Mouse (Mus musculus): ENCODE measurements at regions not wholly inside any gene's neighbourhood (a gene's known extent, or its start where the extent isn't known, plus 50 kb on each side); places are given as distances from the start of the nearest gene placed in this dataset.

DNA sequence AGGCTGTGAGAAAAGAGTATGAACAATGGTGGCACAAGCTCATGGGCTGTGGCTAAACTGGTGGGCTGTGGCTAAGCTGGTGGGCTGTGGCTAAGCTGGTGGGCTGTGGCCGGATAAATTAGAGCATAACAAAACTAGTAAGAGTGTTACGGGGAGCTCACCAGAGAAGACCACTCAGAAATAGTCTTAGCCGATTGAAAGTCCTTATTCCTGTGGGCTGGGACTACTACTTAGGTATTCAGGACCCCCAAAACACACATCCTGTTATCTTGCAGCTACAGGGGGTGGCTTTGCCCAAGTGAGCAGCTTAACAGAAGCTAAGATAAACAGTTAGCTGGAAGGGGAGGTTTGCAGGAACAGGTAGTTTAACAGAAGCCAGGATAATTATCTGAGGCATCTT is 65.4 kb upstream of the Rapgef5 start:
- no peak for TF ChIP-seq POLR2A (IDR thresholded peaks at IDR 0.05; ENCODE audit: extremely low read depth, insufficient read depth, low read length)
- TF ChIP-seq CTCF (IDR thresholded peaks at IDR 0.05; ENCODE audit: low read depth, low read length) = no peak
